Mouse (Mus musculus) bone marrow, adult 2 months (tissue): ENCODE data around the gene Abcg4. TPM values are rescaled to one million over a fixed set of nuclear protein-coding genes. Genes with fewer than 3 reads are reported as not detected.

Experiments
- H3K27ac ChIP-seq: fragments of 200-500 bp; 2 replicates; pipeline ENCODE4 v1.5.1; 2012; ENCODE audit warnings: low read depth, mild to moderate bottlenecking, control low read depth, inconsistent platforms, low read length; ENCODE audit not compliant: control insufficient read depth, poor library complexity, insufficient read depth
- H3K4me1 ChIP-seq: fragments of 200-500 bp; 2 replicates; pipeline ENCODE4 v1.6.1; 2011; ENCODE audit warnings: low read length; ENCODE audit not compliant: control insufficient read depth, insufficient read depth
- H3K4me3 ChIP-seq: fragments of 200-500 bp; replicated peaks from 2 replicates; pipeline ENCODE3; 2011; ENCODE audit warnings: mild to moderate bottlenecking, low read depth, low read length, control low read depth; ENCODE audit not compliant: control insufficient read depth
- CTCF ChIP-seq: fragments of 200-500 bp; IDR thresholded peaks from 2 replicates; pipeline ENCODE4 v1.5.1; 2011; ENCODE audit warnings: low read length, control low read depth; ENCODE audit not compliant: control insufficient read depth, insufficient read depth
- POLR2A ChIP-seq: fragments of 200-500 bp; IDR thresholded peaks from 2 replicates; pipeline ENCODE4 v1.6.1; 2011; ENCODE audit warnings: low read depth, mild to moderate bottlenecking, control low read depth, low read length, borderline replicate concordance; ENCODE audit not compliant: control insufficient read depth
- WGBS: fragments of 180-500 bp; shearing (Covaris S2); methylation state at CpG from one replicate; pipeline ENCODE4 v1.1.7; 2018; 5-methylcytosine and 5-hydroxymethylcytosine counted together
- polyA plus RNA-seq: library from polyadenylated mRNA; stranded (reverse); fragments of >200 nt; gene quantifications from 2 replicates; pipeline ENCODE4 v1.2.4, GENCODE M21; 2011; ENCODE audit warnings: low replicate concordance; ENCODE audit not compliant: missing spikeins, insufficient read depth, insufficient read length

Gene Abcg4
- polyA plus RNA-seq, 1 experiment: 74.1 TPM

GRCm38 (mm10) chr9:44320799-44321133 is 32.4 kb upstream of the Abcg4 start:
- Histone ChIP-seq H3K4me1 (peaks cover 6% of the 10 kb centered on the region), H3K27ac (no peak overlapping the region), H3K4me3 (peak overlapping the region; percentile 26)
- 26% methylated on average over 6 of the region's 6 CpGs for WGBS
- no peak for TF ChIP-seq CTCF

- WGBS: under 1% methylated on average over 67 of the region's 67 CpGs
- peaks cover 6% of the 10 kb centered on the region for H3K4me1 ChIP-seq
- TF ChIP-seq POLR2A (peak; percentile 63; the same call in 1 of the 2 replicates), CTCF (no peak)
- peak within 1 kb of the TSS; percentile 87 for H3K27ac ChIP-seq
- peak within 1 kb of the TSS; percentile 95 for H3K4me3 ChIP-seq
These were observed 31.7 kb upstream of the Abcg4 start, which contains the start of gene C2cd2l for GRCm38 (mm10) chr9:44319887-44320798. Gene C2cd2l (minus strand): TSS chr9:44320285.

GRCm38 (mm10) chr9:44319105-44319886 is 30.9 kb upstream of the Abcg4 start:
- Histone ChIP-seq H3K4me3 (peak overlapping the region; percentile 95), H3K27ac (peak overlapping the region; percentile 87), H3K4me1 (peaks cover 5% of the 10 kb centered on the region)
- 3% methylated on average over 37 of the region's 37 CpGs for WGBS
- TF ChIP-seq POLR2A: peak; percentile 29; the same call in 1 of the 2 replicates
- no peak for TF ChIP-seq CTCF

- peaks cover 5% of the 10 kb centered on the region for H3K4me1 ChIP-seq
- WGBS: 25% methylated on average over 3 of the region's 3 CpGs
- peak overlapping the region; percentile 95 for H3K4me3 ChIP-seq
- TF ChIP-seq CTCF (no peak), POLR2A (no peak)
- no peak overlapping the region for H3K27ac ChIP-seq
These were observed 30.3 kb upstream of the Abcg4 start for GRCm38 (mm10) chr9:44318826-44319095.

- TF ChIP-seq CTCF (no peak), POLR2A (no peak)
- WGBS: 67% methylated on average over 5 of the region's 5 CpGs
- H3K4me1 ChIP-seq: peaks cover 5% of the 10 kb centered on the region
- no peak overlapping the region for H3K27ac ChIP-seq
- H3K4me3 ChIP-seq: peak overlapping the region; percentile 43
These were observed 29.8 kb upstream of the Abcg4 start for GRCm38 (mm10) chr9:44318076-44318825.

GRCm38 (mm10) chr9:44317452-44317851 is 29.0 kb upstream of the Abcg4 start:
- Histone ChIP-seq H3K4me3 (no peak overlapping the region), H3K27ac (no peak overlapping the region), H3K4me1 (peaks cover 5% of the 10 kb centered on the region)
- WGBS: 85% methylated on average over 4 of the region's 4 CpGs
- no peak for TF ChIP-seq CTCF
- no peak for TF ChIP-seq POLR2A

GRCm38 (mm10) chr9:44314910-44315309 is 26.5 kb upstream of the Abcg4 start:
- Histone ChIP-seq H3K4me1 (peaks cover 3% of the 10 kb centered on the region), H3K27ac (no peak overlapping the region), H3K4me3 (no peak overlapping the region)
- WGBS: 97% methylated on average over 18 of the region's 18 CpGs
- no peak for TF ChIP-seq CTCF
- 0 out of 2 replicates have a peak, but pooled peaks have one; percentile 11 for TF ChIP-seq POLR2A

- TF ChIP-seq CTCF (no peak), POLR2A (no peak)
- WGBS: 95% methylated on average over 4 of the region's 4 CpGs
- Histone ChIP-seq H3K4me3 (no peak overlapping the region), H3K27ac (no peak overlapping the region), H3K4me1 (peaks cover 3% of the 10 kb centered on the region)
These were observed 25.8 kb upstream of the Abcg4 start for GRCm38 (mm10) chr9:44314257-44314547.
